In genomic region chr11:66696791-66697190, GRCm38 (mm10) we compare ENCODE assay signal across 26 mouse cellular contexts.
DNase-seq lines count a peak whose midpoint lies in the region; ATAC-seq and TF ChIP-seq lines count a peak whose summit lies in the region.
"Had no signal": no experiment of that assay in that cellular context is flagged by ENCODE, and none has a peak within 500 bp of the region (broad histone marks: within the 10 kb centered on the region; RNA-seq: fewer than 3 reads in every experiment).

No protein-coding gene starts in this region.

- in situ Hi-C loops in ES-E14 (cut with MboI; ENCODE audit: low sequenced_read_pairs in 2 of 2, unreplicated experiment in 2 of 2): no loop called here

- no peak for TF ChIP-seq CTCF in ES-Bruce4 (IDR thresholded peaks at IDR 0.05; ENCODE audit: low read depth, low read length)

- H3K27me3 ChIP-seq in ES-Bruce4 (ENCODE audit: control insufficient read depth, insufficient read depth, low read length, poor library complexity, severe bottlenecking): no peaks in the 10 kb centered on the region
- H3K27me3 ChIP-seq in intestine, embryonic 16.5 days (replicated peaks; ENCODE audit: control insufficient read depth, insufficient read depth, low read length): no peaks in the 10 kb centered on the region
- H3K27me3 ChIP-seq in liver, embryonic 12.5 days (replicated peaks): no peaks in the 10 kb centered on the region
- H3K27me3 ChIP-seq: embryonic facial prominence, embryonic 13.5 days; embryonic facial prominence, embryonic 15.5 days; forebrain, embryonic 12.5 days had no signal

- ATAC-seq in intestine, embryonic 16.5 days: no peak
- ATAC-seq in liver, embryonic 12.5 days: no peak
- ATAC-seq: activated CD4-positive, CD25-positive, alpha-beta regulatory T cell, adult 4 months; CD4-positive, CD25-positive, alpha-beta regulatory T cell, adult 4 months; forebrain, embryonic 14.5 days; forebrain, embryonic 16.5 days had no signal

- H3K27ac ChIP-seq in ES-Bruce4 (ENCODE audit: insufficient read depth, low read length): peak overlapping the region; percentile 15; the same call in 1 of the 2 replicates
- no peak overlapping the region for H3K27ac ChIP-seq in ES-E14 (ENCODE audit: insufficient read depth, low read depth, low read length, poor library complexity, severe bottlenecking)
- H3K27ac ChIP-seq in intestine, embryonic 16.5 days (ENCODE audit: low read length): no peak overlapping the region
- no peak overlapping the region for H3K27ac ChIP-seq in liver, embryonic 12.5 days
- H3K27ac ChIP-seq: embryonic facial prominence, embryonic 13.5 days; embryonic facial prominence, embryonic 15.5 days; forebrain, embryonic 10.5 days; forebrain, embryonic 12.5 days had no signal

- no peak overlapping the region for H3K9ac ChIP-seq in ES-Bruce4 (ENCODE audit: low read depth, poor library complexity, severe bottlenecking)
- H3K9ac ChIP-seq in ES-E14 (ENCODE audit: insufficient read depth, low read depth, low read length, poor library complexity, severe bottlenecking): no peak overlapping the region
- no peak overlapping the region for H3K9ac ChIP-seq in intestine, embryonic 16.5 days (ENCODE audit: low read depth, low read length)
- H3K9ac ChIP-seq in liver, embryonic 12.5 days: no peak overlapping the region
- H3K9ac ChIP-seq: embryonic facial prominence, embryonic 13.5 days; embryonic facial prominence, embryonic 15.5 days; forebrain, embryonic 12.5 days had no signal

- TF ChIP-seq EP300 in ES-Bruce4 (IDR thresholded peaks at IDR 0.05; ENCODE audit: insufficient read depth, low read depth, low read length): peak; percentile 34; the same call in 1 of the 2 replicates

- DNase-seq in ES-E14 (ENCODE audit: low read depth, low spot score) (peak; percentile 20), WW6 (ENCODE audit: low read depth, low spot score) (peak; percentile 13)
- DNase-seq in heart, postnatal 25 days (ENCODE audit: low spot score): no peak
- DNase-seq: adrenal gland, adult 2 months; adrenal gland, postnatal 10 days; adrenal gland, postnatal 25 days; B cell, adult 2 months; cerebellum, adult 11 months; cerebellum, adult 18-20 months; cerebellum, adult 8-10 months; cerebellum, adult 9-11 months; cerebellum, postnatal 14 days; cerebellum, postnatal 36 days; embryo, embryonic 11 days had no signal

- H3K9me3 ChIP-seq in ES-Bruce4 (replicated peaks; ENCODE audit: control insufficient read depth, insufficient read depth, low read length, poor library complexity, severe bottlenecking): peaks cover 21% of the 10 kb centered on the region
- H3K9me3 ChIP-seq in ES-E14 (ENCODE audit: control insufficient read depth, insufficient read depth, low read depth, low read length): no peaks in the 10 kb centered on the region
- H3K9me3 ChIP-seq in intestine, embryonic 16.5 days (ENCODE audit: control insufficient read depth, low read length): no peaks in the 10 kb centered on the region
- no peaks in the 10 kb centered on the region for H3K9me3 ChIP-seq in liver, embryonic 12.5 days (replicated peaks)
- H3K9me3 ChIP-seq: embryonic facial prominence, embryonic 13.5 days; embryonic facial prominence, embryonic 15.5 days; forebrain, embryonic 10.5 days; forebrain, embryonic 12.5 days had no signal

- H3K4me3 ChIP-seq in ES-Bruce4 (ENCODE audit: low read depth, low read length) (no peak overlapping the region), ES-E14 (ENCODE audit: insufficient read depth in 1 of 2, low read depth in 1 of 2, low read length in 2 of 2, poor library complexity in 1 of 2, severe bottlenecking in 1 of 2) (no peak overlapping the region)
- H3K4me3 ChIP-seq in intestine, embryonic 16.5 days (ENCODE audit: low read length): no peak overlapping the region
- no peak overlapping the region for H3K4me3 ChIP-seq in liver, embryonic 12.5 days
- H3K4me3 ChIP-seq: embryonic facial prominence, embryonic 13.5 days; embryonic facial prominence, embryonic 15.5 days; erythroblast, embryonic 14.5 days; forebrain, embryonic 10.5 days; forebrain, embryonic 12.5 days had no signal

- whole genome bisulfite sequencing in intestine, embryonic 16.5 days: 76% methylated on average over 1 of the region's 1 CpGs
- WGBS in liver, embryonic 12.5 days (ENCODE audit: insufficient replicate concordance): 55% methylated on average over 1 of the region's 1 CpGs

- H3K36me3 ChIP-seq in ES-Bruce4 (ENCODE audit: control insufficient read depth, insufficient read depth, low read length, poor library complexity, severe bottlenecking) (no peaks in the 10 kb centered on the region), ES-E14 (ENCODE audit: control insufficient read depth, insufficient read depth, low read length, poor library complexity, severe bottlenecking) (no peaks in the 10 kb centered on the region)
- H3K36me3 ChIP-seq in intestine, embryonic 16.5 days (ENCODE audit: control insufficient read depth, insufficient read depth, low read length): no peaks in the 10 kb centered on the region
- H3K36me3 ChIP-seq in liver, embryonic 12.5 days: no peaks in the 10 kb centered on the region
- H3K36me3 ChIP-seq: embryonic facial prominence, embryonic 13.5 days; embryonic facial prominence, embryonic 15.5 days; forebrain, embryonic 10.5 days; forebrain, embryonic 12.5 days had no signal

- TF ChIP-seq POLR2A in ES-Bruce4 (IDR thresholded peaks at IDR 0.05; ENCODE audit: insufficient read depth, low read length): no peak

- H3K4me1 ChIP-seq in ES-Bruce4 (ENCODE audit: control insufficient read depth, insufficient read depth, low read length) (peaks cover 5% of the 10 kb centered on the region), ES-E14 (ENCODE audit: control insufficient read depth in 2 of 2, insufficient read depth in 2 of 2, low read length in 2 of 2, poor library complexity in 1 of 2) (no peaks in the 10 kb centered on the region)
- no peaks in the 10 kb centered on the region for H3K4me1 ChIP-seq in intestine, embryonic 16.5 days (ENCODE audit: control insufficient read depth, insufficient read depth, low read length)
- no peaks in the 10 kb centered on the region for H3K4me1 ChIP-seq in liver, embryonic 12.5 days
- H3K4me1 ChIP-seq: embryonic facial prominence, embryonic 13.5 days; embryonic facial prominence, embryonic 15.5 days; forebrain, embryonic 10.5 days; forebrain, embryonic 12.5 days had no signal

- no peak overlapping the region for H3K4me2 ChIP-seq in intestine, embryonic 16.5 days (ENCODE audit: low read depth, low read length)
- H3K4me2 ChIP-seq in liver, embryonic 12.5 days: no peak overlapping the region
- H3K4me2 ChIP-seq: embryonic facial prominence, embryonic 13.5 days; embryonic facial prominence, embryonic 15.5 days; forebrain, embryonic 12.5 days had no signal

- intact Hi-C loops in heart, postnatal 25 days (cut with DNase I): no loop called here

TF ChIP-seq in ES-E14, 5 proteins besides CTCF, POLR2A, EP300 and RAD21:
- TF ChIP-seq ZNF384 (IDR thresholded peaks at IDR 0.05; ENCODE audit: low read depth, low read length): no peak
- TF ChIP-seq ZC3H11A (IDR thresholded peaks at IDR 0.05; ENCODE audit: borderline replicate concordance, low read depth, low read length): no peak
- no peak for TF ChIP-seq HCFC1 (IDR thresholded peaks at IDR 0.05; ENCODE audit: borderline replicate concordance, insufficient read depth, low read length)
- no peak for TF ChIP-seq CHD2 (IDR thresholded peaks at IDR 0.05; ENCODE audit: low read depth, low read length)
- no peak for TF ChIP-seq MAFK (IDR thresholded peaks at IDR 0.05; ENCODE audit: insufficient read depth, low read depth, low read length)
TF ChIP-seq in ES-E14: peak in this region for 0.
